Mouse (Mus musculus): ENCODE data around the gene Taok2.

- no peak for TF ChIP-seq CTCF (IDR thresholded peaks at IDR 0.05; ENCODE audit: low read depth)
- no peak for TF ChIP-seq EP300 (IDR thresholded peaks at IDR 0.05; ENCODE audit: low read depth)
These were observed 14.0 kb downstream of the Taok2 start for GRCm38 (mm10) chr7:126870520-126870891.

All from liver, postnatal 0 days (tissue).